Mouse (Mus musculus) CD4-positive, CD25-positive, alpha-beta regulatory T cell, adult 2 months (primary cell): ENCODE results near the gene Gm10837.
"Not testable (repeated sequence)": the region's sequence is repeated elsewhere in the genome, so short reads cannot be mapped to it uniquely, and the experiment has no call there.

Source experiments
- DNase-seq: peaks from one replicate; pipeline ENCODE4 v3.0.0-alpha.2; 2012; ENCODE audit warnings: low read depth, low spot score

Gene Gm10837

GRCm38 (mm10) chr14:122490441-122491328 lies at the start of gene Gm10837:
Gene Gm10837 (plus strand): TSS chr14:122490586.
- peak; percentile 31 for DNase-seq

- no peak for DNase-seq
Measured at GRCm38 (mm10) chr14:122449601-122450495, 40.5 kb upstream of the Gm10837 start.

- DNase-seq, result no peak
Measured at GRCm38 (mm10) chr14:122450496-122451382, 39.6 kb upstream of the Gm10837 start, which contains the start of gene Gm5089. Gene Gm5089 (minus strand): TSS chr14:122451115.

- DNase-seq, result no peak
Measured at GRCm38 (mm10) chr14:122451551-122452145, 38.7 kb upstream of the Gm10837 start.

GRCm38 (mm10) chr14:122452701-122453387 lies 37.5 kb upstream of the Gm10837 start:
- DNase-seq, result no peak

- DNase-seq, result no peak
Measured at GRCm38 (mm10) chr14:122453388-122453995, 36.9 kb upstream of the Gm10837 start.

- DNase-seq, result no peak
Measured at GRCm38 (mm10) chr14:122453996-122454738, 36.2 kb upstream of the Gm10837 start.

GRCm38 (mm10) chr14:122454901-122455561 lies 35.4 kb upstream of the Gm10837 start:
- DNase-seq, result no peak

GRCm38 (mm10) chr14:122455562-122455958 lies 34.8 kb upstream of the Gm10837 start:
- no peak for DNase-seq

- not testable (repeated sequence) for DNase-seq
Measured at GRCm38 (mm10) chr14:122459332-122459731, 31.1 kb upstream of the Gm10837 start.

- DNase-seq, result no peak
Measured at GRCm38 (mm10) chr14:122459776-122460175, 30.6 kb upstream of the Gm10837 start.

GRCm38 (mm10) chr14:122460226-122460625 lies 30.2 kb upstream of the Gm10837 start:
- DNase-seq, result no peak

GRCm38 (mm10) chr14:122461500-122461899 lies 28.9 kb upstream of the Gm10837 start:
- no peak for DNase-seq

- no peak for DNase-seq
Measured at GRCm38 (mm10) chr14:122461966-122462365, 28.4 kb upstream of the Gm10837 start.

- no peak for DNase-seq
Measured at GRCm38 (mm10) chr14:122462689-122463079, 27.7 kb upstream of the Gm10837 start.

- no peak for DNase-seq
Measured at GRCm38 (mm10) chr14:122463080-122463691, 27.2 kb upstream of the Gm10837 start.

GRCm38 (mm10) chr14:122463734-122464341 lies 26.5 kb upstream of the Gm10837 start:
- peak; percentile 47 for DNase-seq

- DNase-seq, result no peak
Measured at GRCm38 (mm10) chr14:122464351-122464762, 26.0 kb upstream of the Gm10837 start.
